Mouse (Mus musculus): ENCODE results near the gene Bpgm.

Bpgm gene

GRCm38 (mm10) chr6:34475974-34476794 is at the start of gene Bpgm:
Bpgm (plus strand) TSS chr6:34476207.
- peak; percentile 100 for DNase-seq (ENCODE audit: low spot score)

- no peak for DNase-seq (ENCODE audit: low spot score)
Measured at GRCm38 (mm10) chr6:34439006-34439405, 37.0 kb upstream of the Bpgm start.

- no peak for DNase-seq (ENCODE audit: low spot score)
Measured at GRCm38 (mm10) chr6:34441556-34442257, 34.3 kb upstream of the Bpgm start.

GRCm38 (mm10) chr6:34443791-34444190 is 32.2 kb upstream of the Bpgm start:
- DNase-seq (ENCODE audit: low spot score) = no peak

DNA sequence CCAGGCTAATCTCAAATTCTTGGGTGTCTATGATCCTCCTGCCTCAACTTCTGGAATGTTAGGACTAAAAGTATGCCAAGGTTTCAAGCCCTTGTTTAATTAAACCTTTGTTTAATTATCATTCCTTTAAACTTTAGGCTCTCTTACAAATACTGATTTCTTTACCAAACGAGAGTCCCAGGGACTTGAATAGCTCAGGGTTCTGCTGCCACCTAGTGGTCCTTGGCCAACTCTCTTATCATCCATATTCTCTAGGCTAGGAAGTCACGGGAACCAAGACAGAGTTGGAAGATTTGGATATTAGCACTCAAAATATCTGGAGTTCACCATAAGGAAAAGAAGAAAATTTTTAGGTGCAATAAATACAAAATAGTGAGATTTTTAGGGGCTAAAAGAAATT is 28.0 kb upstream of the Bpgm start:
- peak; percentile 85 for DNase-seq (ENCODE audit: low spot score)

- DNase-seq (ENCODE audit: low spot score) = no peak
Measured at GRCm38 (mm10) chr6:34448696-34449095, 27.3 kb upstream of the Bpgm start.

DNA sequence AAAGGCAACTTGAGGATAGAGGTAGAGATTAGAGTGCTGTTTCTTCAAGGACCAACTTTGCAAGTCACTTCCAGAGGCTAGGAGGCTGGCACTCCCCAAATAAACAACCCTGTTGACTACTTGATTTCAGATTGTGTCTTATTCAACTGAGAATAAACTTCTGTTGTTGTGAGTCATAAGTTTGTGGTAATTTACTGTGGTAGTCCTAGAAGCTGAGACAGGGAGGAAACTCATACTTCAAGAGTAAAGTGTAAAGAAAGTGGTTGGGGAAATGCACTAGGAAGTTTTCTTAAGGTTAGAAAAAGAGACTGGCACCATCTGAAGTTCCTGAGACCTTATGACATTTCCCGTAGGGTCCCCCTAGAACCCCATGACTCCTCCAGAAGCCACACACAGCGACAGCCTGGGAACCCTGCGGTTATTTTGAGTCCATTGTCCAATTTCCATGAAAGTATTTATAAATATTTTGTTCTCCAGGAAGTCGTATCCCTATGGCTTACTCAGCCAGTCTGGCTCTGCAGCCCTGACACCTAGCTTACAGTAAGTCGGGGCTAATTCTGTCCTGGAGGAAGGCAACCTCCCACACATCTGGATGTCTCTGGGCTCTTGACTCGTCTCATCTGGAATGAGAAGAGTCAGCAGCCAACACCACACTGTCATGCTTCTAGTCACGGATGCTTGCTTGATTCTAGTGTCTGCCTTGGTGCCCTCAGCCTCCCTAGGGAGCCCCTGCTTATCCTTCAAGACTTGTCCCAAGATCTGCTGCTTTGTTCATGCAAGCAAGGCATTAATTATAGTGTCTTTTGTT is 22.8 kb upstream of the Bpgm start:
- DNase-seq (ENCODE audit: low spot score) = no peak

DNA sequence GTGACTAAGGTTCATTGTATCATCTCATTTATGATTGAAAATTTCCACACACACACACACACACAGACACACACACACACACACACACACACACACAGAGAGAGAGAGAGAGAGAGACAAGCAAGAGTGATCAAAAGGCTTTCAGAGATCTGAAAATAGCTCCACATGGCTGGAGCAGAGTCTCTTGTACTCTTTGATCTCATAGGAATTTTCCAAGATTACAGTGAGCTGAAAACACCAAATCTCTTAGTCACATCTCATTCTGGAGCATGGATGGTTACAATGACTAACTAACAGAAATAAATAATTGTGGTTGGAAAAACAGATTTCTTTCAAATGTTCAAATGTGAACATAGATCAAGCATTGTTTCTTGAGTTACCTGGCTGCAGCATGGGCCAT is 16.6 kb upstream of the Bpgm start:
- DNase-seq (ENCODE audit: low spot score) = no peak

- DNase-seq (ENCODE audit: low spot score) = no peak
Measured at GRCm38 (mm10) chr6:34460651-34461050, 15.4 kb upstream of the Bpgm start.

DNA sequence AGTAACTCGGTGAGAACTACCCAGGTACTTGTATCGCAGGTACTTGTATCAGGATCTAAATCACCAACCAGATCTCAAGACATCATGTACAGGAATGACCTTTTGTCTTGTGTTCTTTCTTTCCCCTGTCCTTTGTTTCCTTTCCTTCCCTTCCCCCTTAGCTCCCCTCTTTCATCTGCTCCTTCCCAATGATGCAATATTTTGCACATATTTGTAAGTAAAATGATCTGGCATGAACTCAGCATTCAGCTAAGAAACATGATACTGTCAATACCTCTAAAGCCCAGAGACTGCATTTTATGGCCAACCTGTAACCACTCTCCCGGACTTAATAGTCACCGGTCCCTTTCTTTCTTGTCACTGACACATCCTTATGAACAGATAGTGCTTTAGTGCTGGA is 12.4 kb upstream of the Bpgm start:
- DNase-seq (ENCODE audit: low spot score) = no peak

DNA sequence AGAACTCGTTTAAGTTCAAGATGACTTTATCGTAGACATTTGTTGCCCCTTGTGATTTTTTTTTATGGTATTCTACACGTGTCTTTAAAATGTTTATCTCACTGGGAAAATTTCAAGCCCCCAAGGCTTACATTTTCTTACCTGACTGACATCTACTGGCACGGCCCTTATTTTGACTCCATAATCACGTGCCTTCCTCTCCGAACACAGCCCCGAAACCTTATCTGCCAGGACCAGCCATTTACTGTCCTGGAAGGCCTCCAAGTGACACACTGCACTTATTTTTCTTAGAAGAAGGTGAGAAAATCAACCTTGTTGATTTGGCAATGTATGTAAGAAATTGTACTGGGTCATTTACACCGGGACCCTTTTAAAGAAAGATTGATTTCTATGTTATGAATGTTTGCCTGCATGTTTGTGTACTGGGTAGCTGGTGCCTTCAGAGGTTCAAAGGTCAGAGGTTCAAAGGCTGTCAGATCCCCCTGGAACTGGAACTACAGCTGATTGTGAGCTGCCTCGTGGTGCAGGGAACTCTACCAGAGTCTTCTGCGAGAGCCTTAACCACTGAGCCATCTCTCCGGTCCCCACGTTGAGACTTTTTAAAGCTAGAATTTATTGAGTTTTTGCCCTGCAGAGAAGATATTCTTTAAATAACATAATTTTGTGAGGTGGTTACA is 4.4 kb upstream of the Bpgm start:
- DNase-seq (ENCODE audit: low spot score) = no peak

- DNase-seq (ENCODE audit: low spot score) = no peak
Measured at GRCm38 (mm10) chr6:34473346-34473745, 2.7 kb upstream of the Bpgm start.

- no peak for DNase-seq (ENCODE audit: low spot score)
Measured at GRCm38 (mm10) chr6:34474031-34474430, 2.0 kb upstream of the Bpgm start.

- no peak for DNase-seq (ENCODE audit: low spot score)
Measured at GRCm38 (mm10) chr6:34475391-34475790, 616 bp upstream of the Bpgm start.

DNA sequence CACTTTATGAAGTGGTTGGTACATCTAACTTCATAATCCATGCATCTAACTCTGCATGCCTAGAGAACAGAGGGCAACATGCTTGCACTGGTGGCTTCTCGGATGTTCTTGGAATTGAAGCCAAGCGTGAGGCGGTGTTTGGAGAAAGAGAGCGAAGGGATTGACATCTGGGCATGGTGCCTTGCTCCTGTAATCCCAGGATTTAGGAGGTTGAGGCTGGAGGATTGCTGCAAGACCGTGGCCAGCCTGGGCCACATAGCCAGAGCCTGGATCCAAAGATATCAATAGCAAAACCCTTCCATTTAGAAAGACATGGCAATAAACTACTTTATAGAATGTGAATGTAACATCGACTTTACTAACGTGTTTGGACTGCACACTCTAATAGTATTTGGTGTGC is 2.0 kb downstream of the Bpgm start:
- DNase-seq (ENCODE audit: low spot score) = no peak

GRCm38 (mm10) chr6:34478677-34479360 is 2.8 kb downstream of the Bpgm start:
- DNase-seq (ENCODE audit: low spot score) = no peak

GRCm38 (mm10) chr6:34479531-34479930 is 3.5 kb downstream of the Bpgm start:
- DNase-seq (ENCODE audit: low spot score) = no peak

- no peak for DNase-seq (ENCODE audit: low spot score)
Measured at GRCm38 (mm10) chr6:34480749-34481148, 4.7 kb downstream of the Bpgm start.

DNA sequence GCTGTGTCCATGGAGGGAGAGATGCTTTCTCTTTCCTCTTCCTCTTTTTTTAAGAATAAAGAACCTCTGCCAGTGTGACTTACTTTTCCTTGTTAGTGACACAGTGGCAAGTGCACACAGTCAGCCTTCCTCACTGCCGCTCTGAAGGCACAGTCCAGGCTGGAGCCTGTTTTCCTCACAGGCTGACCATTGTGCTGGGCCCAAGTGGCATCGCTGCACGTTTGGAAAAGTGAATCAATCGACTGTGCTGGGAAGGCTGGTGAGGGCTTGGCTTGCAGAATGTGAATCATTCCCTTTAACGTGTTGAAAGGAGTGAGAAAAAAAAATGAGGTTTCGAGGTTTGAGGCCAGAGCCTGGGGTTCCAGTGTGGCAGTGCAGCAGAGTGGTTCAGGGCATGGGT is 5.3 kb downstream of the Bpgm start:
- DNase-seq (ENCODE audit: low spot score) = no peak

DNA sequence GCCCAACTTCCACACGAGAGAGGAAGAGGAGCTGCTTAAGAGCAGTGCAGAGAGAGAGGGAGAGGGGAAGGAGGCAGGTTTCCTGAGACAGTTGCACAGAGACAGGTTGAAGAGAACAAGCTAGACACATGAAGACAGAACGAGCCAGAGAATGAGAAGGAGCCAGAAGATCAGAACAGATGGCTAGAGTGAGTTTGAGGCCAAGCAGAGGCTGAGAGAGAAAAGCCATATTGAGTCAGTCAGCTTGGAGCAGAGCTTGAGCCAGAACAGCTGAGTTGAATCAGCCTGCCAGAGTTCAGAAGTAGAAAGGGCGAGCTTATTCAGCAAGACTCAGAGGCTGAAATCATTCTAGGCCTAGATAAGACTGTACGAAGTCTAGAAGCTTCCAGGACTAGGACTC is 6.8 kb downstream of the Bpgm start:
- no peak for DNase-seq (ENCODE audit: low spot score)

GRCm38 (mm10) chr6:34483390-34483789 is 7.4 kb downstream of the Bpgm start:
- DNase-seq (ENCODE audit: low spot score) = no peak

GRCm38 (mm10) chr6:34483811-34484210 is 7.8 kb downstream of the Bpgm start:
- no peak for DNase-seq (ENCODE audit: low spot score)
